Mouse (Mus musculus): ENCODE results near the gene Rnf121.

DNA sequence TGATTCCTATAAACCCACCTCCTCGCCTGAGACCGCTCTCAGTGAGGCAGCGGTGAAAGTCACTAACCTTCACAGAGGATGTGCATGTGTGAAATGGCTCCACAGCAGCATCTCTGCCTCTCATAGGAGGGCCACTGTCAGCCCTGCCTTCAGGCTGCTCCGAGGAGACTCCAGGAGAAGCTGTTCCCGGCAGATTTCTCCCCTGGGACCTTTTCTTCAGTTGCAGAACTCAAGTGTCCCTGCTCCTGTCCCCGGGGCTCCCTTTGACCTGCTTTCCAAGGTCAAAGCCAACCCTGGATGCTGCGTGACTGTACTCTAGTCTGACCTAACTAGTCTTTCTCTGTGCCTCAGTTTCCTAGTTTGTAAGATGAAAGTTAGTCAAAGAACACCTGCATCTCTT, 43.9 kb upstream of the Rnf121 start, which contains the start of gene Art5:
- TF ChIP-seq CTCF (IDR thresholded peaks at IDR 0.05) (no peak), EP300 (IDR thresholded peaks at IDR 0.05) (no peak)

All from lung, postnatal 0 days (tissue).